Comparison of ENCODE assay signal across 9 mouse cellular contexts in genomic region chr11:115512004-115512403, GRCm38 (mm10). TPM values are rescaled to one million over a fixed set of nuclear protein-coding genes. Genes with fewer than 3 reads are reported as not detected.
DNase-seq lines count a peak whose midpoint lies in the region; ATAC-seq lines count a peak whose summit lies in the region.
"Had no signal": no experiment of that assay in that cellular context is flagged by ENCODE, and none has a peak within 500 bp of the region (broad histone marks: within the 10 kb centered on the region; RNA-seq: fewer than 3 reads in every experiment).

No protein-coding gene starts in this region.

- H3K36me3 ChIP-seq in kidney, embryonic 15.5 days: no peaks in the 10 kb centered on the region
- H3K36me3 ChIP-seq in embryonic facial prominence, embryonic 10.5 days (replicated peaks): peaks cover 17% of the 10 kb centered on the region
- H3K36me3 ChIP-seq in hindbrain, embryonic 16.5 days (ENCODE audit: control insufficient read depth, insufficient read depth, low read length): no peaks in the 10 kb centered on the region
- no peaks in the 10 kb centered on the region for H3K36me3 ChIP-seq in midbrain, embryonic 16.5 days (ENCODE audit: control insufficient read depth, insufficient read depth, low read length)

- no peak for ATAC-seq in kidney, embryonic 15.5 days (replicated peaks; ENCODE audit: low FRiP score)
- ATAC-seq in hindbrain, embryonic 16.5 days: no peak
- no peak for ATAC-seq in midbrain, embryonic 16.5 days
- ATAC-seq: Patski had no signal

- H3K4me1 ChIP-seq in kidney, embryonic 15.5 days: peaks cover 51% of the 10 kb centered on the region
- H3K4me1 ChIP-seq in embryonic facial prominence, embryonic 10.5 days: peaks cover 62% of the 10 kb centered on the region
- H3K4me1 ChIP-seq in hindbrain, embryonic 16.5 days (ENCODE audit: control insufficient read depth, insufficient read depth, low read depth, low read length): peaks cover 42% of the 10 kb centered on the region
- H3K4me1 ChIP-seq in midbrain, embryonic 16.5 days (ENCODE audit: control insufficient read depth, insufficient read depth, low read length): peaks cover 38% of the 10 kb centered on the region

- no peak for DNase-seq in kidney, adult 8-10 months
- no peak for DNase-seq in embryonic facial prominence, embryonic 10.5 days (ENCODE audit: low spot score)
- DNase-seq in thymus, postnatal 14 days: no peak
- no peak for DNase-seq in cerebellum, adult 11-12 months
- DNase-seq in left cerebral cortex, postnatal 10 days (ENCODE audit: extremely low spot score in 1 of 2, low spot score in 2 of 2): no peak

- H3K4me2 ChIP-seq in kidney, embryonic 15.5 days: peak overlapping the region; percentile 79
- peak overlapping the region; percentile 84 for H3K4me2 ChIP-seq in hindbrain, embryonic 16.5 days (ENCODE audit: low read length)
- H3K4me2 ChIP-seq in midbrain, embryonic 16.5 days (ENCODE audit: low read length): peak overlapping the region; percentile 89

- H3K27me3 ChIP-seq in kidney, embryonic 15.5 days: no peaks in the 10 kb centered on the region
- H3K27me3 ChIP-seq in embryonic facial prominence, embryonic 10.5 days (replicated peaks; ENCODE audit: low read depth, poor library complexity, severe bottlenecking): no peaks in the 10 kb centered on the region
- no peaks in the 10 kb centered on the region for H3K27me3 ChIP-seq in hindbrain, embryonic 16.5 days (replicated peaks; ENCODE audit: control insufficient read depth, insufficient read depth, low read length)
- H3K27me3 ChIP-seq in midbrain, embryonic 16.5 days (ENCODE audit: control insufficient read depth, insufficient read depth, low read depth, low read length): no peaks in the 10 kb centered on the region
- H3K27me3 ChIP-seq: Patski had no signal

- H3K9ac ChIP-seq in kidney, embryonic 15.5 days: peak overlapping the region; percentile 98
- H3K9ac ChIP-seq in hindbrain, embryonic 16.5 days (ENCODE audit: low read depth, low read length): peak overlapping the region; percentile 100
- H3K9ac ChIP-seq in midbrain, embryonic 16.5 days (ENCODE audit: low read depth, low read length): peak overlapping the region; percentile 99

- intact Hi-C loops in left cerebral cortex, postnatal 10 days (cut with DNase I): no loop called here

- peak overlapping the region; percentile 71 for H3K4me3 ChIP-seq in kidney, embryonic 15.5 days (replicated peaks)
- H3K4me3 ChIP-seq in embryonic facial prominence, embryonic 10.5 days: peak overlapping the region; percentile 92
- H3K4me3 ChIP-seq in hindbrain, embryonic 16.5 days (ENCODE audit: low read length): peak overlapping the region; percentile 100
- H3K4me3 ChIP-seq in midbrain, embryonic 16.5 days (ENCODE audit: low read depth, low read length): peak overlapping the region; percentile 97

- peak overlapping the region; percentile 91; the same call in 1 of the 2 replicates for H3K27ac ChIP-seq in kidney, embryonic 15.5 days
- peak overlapping the region; percentile 97 for H3K27ac ChIP-seq in embryonic facial prominence, embryonic 10.5 days (replicated peaks)
- H3K27ac ChIP-seq in hindbrain, embryonic 16.5 days (ENCODE audit: low read depth, low read length): peak overlapping the region; percentile 94
- peak overlapping the region; percentile 94 for H3K27ac ChIP-seq in midbrain, embryonic 16.5 days (ENCODE audit: low read length)

- 37% methylated on average over 3 of the region's 3 CpGs for WGBS in kidney, embryonic 15.5 days
- 69% methylated on average over 3 of the region's 3 CpGs for WGBS in embryonic facial prominence, embryonic 10.5 days
- 12% methylated on average over 3 of the region's 3 CpGs for WGBS in hindbrain, embryonic 16.5 days
- 16% methylated on average over 3 of the region's 3 CpGs for WGBS in midbrain, embryonic 16.5 days

- no peaks in the 10 kb centered on the region for H3K9me3 ChIP-seq in kidney, embryonic 15.5 days (replicated peaks)
- H3K9me3 ChIP-seq in embryonic facial prominence, embryonic 10.5 days: no peaks in the 10 kb centered on the region
- no peaks in the 10 kb centered on the region for H3K9me3 ChIP-seq in hindbrain, embryonic 16.5 days (ENCODE audit: control insufficient read depth, low read length)
- H3K9me3 ChIP-seq in midbrain, embryonic 16.5 days (replicated peaks; ENCODE audit: control insufficient read depth, low read length, poor library complexity, severe bottlenecking): no peaks in the 10 kb centered on the region

RNA-seq across cellular contexts. Expression of gene Jpt1, which starts 2.2 kb away (rescaled TPM):
- polyA plus RNA-seq in kidney, embryonic 15.5 days (2015; fragmentation: Nextera tagmentation; extraction: Ambion mirVana): 457 and 460 TPM in 2 replicates
- 592 and 614 TPM in 2 replicates for polyA plus RNA-seq in embryonic facial prominence, embryonic 10.5 days (2016; fragmentation: Nextera tagmentation; extraction: Ambion mirVana)
- polyA plus RNA-seq in hindbrain, embryonic 16.5 days (2015; fragmentation: Nextera tagmentation; extraction: Ambion mirVana): 1,336 TPM in 2 replicates
- 1,597 and 1,674 TPM in 2 replicates for polyA plus RNA-seq in midbrain, embryonic 16.5 days (2015; fragmentation: Nextera tagmentation; extraction: Ambion mirVana)
- total RNA-seq in left cerebral cortex, postnatal 10 days (2021): 100 to 1,000 TPM; 312 to 341 TPM

RNA-seq across cellular contexts. Expression of gene Nt5c, which starts 20.3 kb away (rescaled TPM):
- polyA plus RNA-seq in kidney, embryonic 15.5 days (2015; fragmentation: Nextera tagmentation; extraction: Ambion mirVana): 72.7 and 76.7 TPM in 2 replicates
- 90.9 and 92.2 TPM in 2 replicates for polyA plus RNA-seq in embryonic facial prominence, embryonic 10.5 days (2016; fragmentation: Nextera tagmentation; extraction: Ambion mirVana)
- 95.8 and 104 TPM in 2 replicates for polyA plus RNA-seq in hindbrain, embryonic 16.5 days (2015; fragmentation: Nextera tagmentation; extraction: Ambion mirVana)
- 100 and 104 TPM in 2 replicates for polyA plus RNA-seq in midbrain, embryonic 16.5 days (2015; fragmentation: Nextera tagmentation; extraction: Ambion mirVana)
- 10 to 100 TPM; 78.6 to 80.8 TPM for total RNA-seq in left cerebral cortex, postnatal 10 days (2021)

RNA-seq across cellular contexts. Expression of gene Sumo2, which starts 24.1 kb away (rescaled TPM):
- 1,007 and 1,133 TPM in 2 replicates for polyA plus RNA-seq in kidney, embryonic 15.5 days (2015; fragmentation: Nextera tagmentation; extraction: Ambion mirVana)
- 1,425 and 1,473 TPM in 2 replicates for polyA plus RNA-seq in embryonic facial prominence, embryonic 10.5 days (2016; fragmentation: Nextera tagmentation; extraction: Ambion mirVana)
- 847 and 892 TPM in 2 replicates for polyA plus RNA-seq in hindbrain, embryonic 16.5 days (2015; fragmentation: Nextera tagmentation; extraction: Ambion mirVana)
- polyA plus RNA-seq in midbrain, embryonic 16.5 days (2015; fragmentation: Nextera tagmentation; extraction: Ambion mirVana): 1,000 and 1,072 TPM in 2 replicates
- 100 to 1,000 TPM; 396 to 399 TPM for total RNA-seq in left cerebral cortex, postnatal 10 days (2021)

RNA-seq across cellular contexts. Expression of gene Armc7, which starts 36.5 kb away (rescaled TPM):
- 8.6 and 9.1 TPM in 2 replicates for polyA plus RNA-seq in kidney, embryonic 15.5 days (2015; fragmentation: Nextera tagmentation; extraction: Ambion mirVana)
- polyA plus RNA-seq in embryonic facial prominence, embryonic 10.5 days (2016; fragmentation: Nextera tagmentation; extraction: Ambion mirVana): 9.0 and 9.9 TPM in 2 replicates
- 16.8 and 19.4 TPM in 2 replicates for polyA plus RNA-seq in hindbrain, embryonic 16.5 days (2015; fragmentation: Nextera tagmentation; extraction: Ambion mirVana)
- polyA plus RNA-seq in midbrain, embryonic 16.5 days (2015; fragmentation: Nextera tagmentation; extraction: Ambion mirVana): 19.6 and 23.1 TPM in 2 replicates
- 1 to 10 TPM; 9.0 to 9.2 TPM for total RNA-seq in left cerebral cortex, postnatal 10 days (2021)

RNA-seq across cellular contexts. Expression of gene Slc16a5, which starts 49.7 kb away (rescaled TPM):
- 15.8 and 22.3 TPM in 2 replicates for polyA plus RNA-seq in kidney, embryonic 15.5 days (2015; fragmentation: Nextera tagmentation; extraction: Ambion mirVana)
- 0.28 and 0.34 TPM in 2 replicates for polyA plus RNA-seq in embryonic facial prominence, embryonic 10.5 days (2016; fragmentation: Nextera tagmentation; extraction: Ambion mirVana)
- 0.34 and 0.46 TPM in 2 replicates for polyA plus RNA-seq in hindbrain, embryonic 16.5 days (2015; fragmentation: Nextera tagmentation; extraction: Ambion mirVana)
- polyA plus RNA-seq in midbrain, embryonic 16.5 days (2015; fragmentation: Nextera tagmentation; extraction: Ambion mirVana): 0.19 TPM in 1 of 2 replicates, not detected in the other
- total RNA-seq in left cerebral cortex, postnatal 10 days (2021): not detected
